Mouse (Mus musculus): Measurements from ENCODE around the gene Anxa2. TPM values are rescaled to one million over a fixed set of nuclear protein-coding genes. Genes with fewer than 3 reads are reported as not detected.
A peak's percentile ranks its signal among the peaks of the same experiment; 100 is the strongest.

Anxa2 gene
- polyA plus RNA-seq, 1 experiment from 2014 or later: 753 TPM

- Histone ChIP-seq H3K9me3 (ENCODE audit: low read length) (no peaks in the 10 kb centered on the region), H3K4me2 (replicated peaks; ENCODE audit: low read depth, low read length) (no peak overlapping the region), H3K4me1 (ENCODE audit: insufficient read depth, low read length) (peaks cover 26% of the 10 kb centered on the region), H3K27ac (ENCODE audit: low read length) (no peak overlapping the region), H3K4me3 (ENCODE audit: low read length) (no peak overlapping the region), H3K27me3 (ENCODE audit: insufficient read depth, low read length) (no peaks in the 10 kb centered on the region), H3K9ac (replicated peaks; ENCODE audit: low read length) (no peak overlapping the region), H3K36me3 (ENCODE audit: insufficient read depth, low read length) (no peaks in the 10 kb centered on the region)
- WGBS: 42% methylated on average over 3 of the region's 3 CpGs
- no peak for ATAC-seq (ENCODE audit: low FRiP score, low TSS enrichment)
These were observed 10.2 kb upstream of the Anxa2 start for GRCm38 (mm10) chr9:69443203-69443602.

DNA sequence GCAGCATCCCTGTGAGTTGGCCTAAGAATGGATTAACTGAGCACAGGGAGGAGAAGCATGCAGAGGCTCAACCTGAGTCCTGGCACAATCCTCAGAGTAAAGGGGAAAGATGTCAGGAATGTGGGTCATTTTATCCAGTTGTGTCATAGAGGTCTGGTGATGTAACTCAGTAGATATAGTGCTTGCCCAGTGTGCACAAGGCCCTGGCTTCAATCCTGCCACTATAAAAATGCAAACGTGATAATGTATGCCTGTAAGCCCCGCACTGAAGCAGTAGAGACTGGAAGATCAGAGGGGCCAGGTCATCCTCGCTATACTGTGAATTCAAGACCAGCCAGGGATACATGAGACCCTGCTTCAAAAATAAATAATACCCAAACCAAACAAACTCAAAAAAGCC, 4.6 kb upstream of the Anxa2 start:
- Histone ChIP-seq H3K27ac (ENCODE audit: low read length) (no peak overlapping the region), H3K4me1 (ENCODE audit: insufficient read depth, low read length) (peaks cover 7% of the 10 kb centered on the region), H3K9ac (replicated peaks; ENCODE audit: low read length) (no peak overlapping the region), H3K4me3 (ENCODE audit: low read length) (no peak overlapping the region), H3K4me2 (replicated peaks; ENCODE audit: low read depth, low read length) (no peak overlapping the region), H3K9me3 (ENCODE audit: low read length) (no peaks in the 10 kb centered on the region), H3K27me3 (ENCODE audit: insufficient read depth, low read length) (no peaks in the 10 kb centered on the region), H3K36me3 (ENCODE audit: insufficient read depth, low read length) (no peaks in the 10 kb centered on the region)
- no peak for ATAC-seq (ENCODE audit: low FRiP score, low TSS enrichment)
- WGBS: 62% methylated on average over 3 of the region's 3 CpGs

GRCm38 (mm10) chr9:69450636-69451035, 2.8 kb upstream of the Anxa2 start:
- no peak overlapping the region for H3K4me3 ChIP-seq (ENCODE audit: low read length)
- WGBS: 81% methylated on average over 9 of the region's 9 CpGs
- peaks cover 20% of the 10 kb centered on the region for H3K4me1 ChIP-seq (ENCODE audit: insufficient read depth, low read length)
- H3K36me3 ChIP-seq (ENCODE audit: insufficient read depth, low read length): no peaks in the 10 kb centered on the region
- no peaks in the 10 kb centered on the region for H3K27me3 ChIP-seq (ENCODE audit: insufficient read depth, low read length)
- H3K9me3 ChIP-seq (ENCODE audit: low read length): no peaks in the 10 kb centered on the region
- no peak for ATAC-seq (ENCODE audit: low FRiP score, low TSS enrichment)
- H3K4me2 ChIP-seq (replicated peaks; ENCODE audit: low read depth, low read length): no peak overlapping the region
- no peak overlapping the region for H3K9ac ChIP-seq (replicated peaks; ENCODE audit: low read length)
- no peak overlapping the region for H3K27ac ChIP-seq (ENCODE audit: low read length)

DNA sequence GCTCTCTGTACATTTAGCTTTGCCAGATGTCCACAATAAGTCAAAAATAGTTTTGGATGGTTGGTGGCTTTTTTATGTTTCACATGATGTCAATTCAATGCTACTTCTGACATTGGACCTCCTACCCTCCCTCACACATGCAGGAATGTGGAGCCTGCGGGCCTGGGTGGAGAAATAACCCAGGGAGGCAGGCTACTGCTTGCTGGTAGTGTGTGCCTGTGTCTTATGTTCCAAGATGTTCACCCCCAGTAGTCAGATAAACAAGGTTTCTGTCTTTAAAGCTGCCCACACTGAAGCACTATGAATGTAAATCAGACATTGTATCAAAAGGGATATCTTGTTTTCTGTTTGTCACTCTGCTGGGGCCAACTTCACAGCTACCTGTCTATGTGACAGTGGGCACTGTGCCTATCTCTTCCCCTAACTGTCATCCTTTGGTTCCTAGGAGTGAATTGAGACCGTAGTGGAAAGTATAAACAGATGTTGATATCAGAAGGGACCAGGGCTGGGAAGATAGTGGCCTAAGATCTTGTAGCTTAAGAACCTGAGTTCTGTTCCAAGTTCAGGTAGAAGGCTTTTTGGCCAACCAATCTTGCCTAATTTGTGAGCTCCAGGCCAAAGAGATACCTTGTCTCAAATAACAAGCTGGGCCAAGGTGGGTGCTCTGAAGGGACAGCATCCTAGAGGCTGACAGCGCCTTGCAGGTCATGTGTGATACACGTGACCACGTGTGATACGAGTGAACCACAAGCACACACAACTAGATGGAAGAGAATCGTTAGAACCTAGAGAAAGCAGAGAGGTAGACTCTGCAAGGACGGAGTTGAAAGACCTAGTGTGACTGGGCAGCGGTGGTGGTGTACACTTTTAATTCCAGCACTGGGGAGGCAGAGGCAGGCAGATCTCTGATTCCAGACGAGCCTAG, 1.3 kb upstream of the Anxa2 start:
- H3K4me3 ChIP-seq (ENCODE audit: low read length): no peak overlapping the region
- H3K27ac ChIP-seq (ENCODE audit: low read length): peak overlapping the region; percentile 95; the same call in 1 of the 2 replicates
- H3K36me3 ChIP-seq (ENCODE audit: insufficient read depth, low read length): no peaks in the 10 kb centered on the region
- no peaks in the 10 kb centered on the region for H3K27me3 ChIP-seq (ENCODE audit: insufficient read depth, low read length)
- H3K9me3 ChIP-seq (ENCODE audit: low read length): no peaks in the 10 kb centered on the region
- no peak overlapping the region for H3K4me2 ChIP-seq (replicated peaks; ENCODE audit: low read depth, low read length)
- no peak overlapping the region for H3K9ac ChIP-seq (replicated peaks; ENCODE audit: low read length)
- H3K4me1 ChIP-seq (ENCODE audit: insufficient read depth, low read length): peaks cover 35% of the 10 kb centered on the region
- ATAC-seq (ENCODE audit: low FRiP score, low TSS enrichment): no peak
- 88% methylated on average over 10 of the region's 10 CpGs for WGBS

GRCm38 (mm10) chr9:69453901-69454666, 664 bp downstream of the Anxa2 start:
- Histone ChIP-seq H3K9me3 (ENCODE audit: low read length) (no peaks in the 10 kb centered on the region), H3K4me1 (ENCODE audit: insufficient read depth, low read length) (peaks cover 54% of the 10 kb centered on the region), H3K4me2 (replicated peaks; ENCODE audit: low read depth, low read length) (peak overlapping the region; percentile 73), H3K27ac (ENCODE audit: low read length) (peak overlapping the region; percentile 95), H3K36me3 (ENCODE audit: insufficient read depth, low read length) (no peaks in the 10 kb centered on the region), H3K9ac (replicated peaks; ENCODE audit: low read length) (peak overlapping the region; percentile 89), H3K27me3 (ENCODE audit: insufficient read depth, low read length) (no peaks in the 10 kb centered on the region), H3K4me3 (ENCODE audit: low read length) (peak overlapping the region; percentile 74)
- WGBS: 6% methylated on average over 32 of the region's 32 CpGs
- ATAC-seq (ENCODE audit: low FRiP score, low TSS enrichment): peak; percentile 32

GRCm38 (mm10) chr9:69454691-69455090, 1.3 kb downstream of the Anxa2 start:
- Histone ChIP-seq H3K4me1 (ENCODE audit: insufficient read depth, low read length) (peaks cover 60% of the 10 kb centered on the region), H3K4me2 (replicated peaks; ENCODE audit: low read depth, low read length) (peak overlapping the region; percentile 73), H3K9ac (replicated peaks; ENCODE audit: low read length) (peak overlapping the region; percentile 89), H3K27me3 (ENCODE audit: insufficient read depth, low read length) (no peaks in the 10 kb centered on the region), H3K9me3 (ENCODE audit: low read length) (no peaks in the 10 kb centered on the region), H3K4me3 (ENCODE audit: low read length) (peak overlapping the region; percentile 74), H3K27ac (ENCODE audit: low read length) (peak overlapping the region; percentile 95), H3K36me3 (ENCODE audit: insufficient read depth, low read length) (no peaks in the 10 kb centered on the region)
- 47% methylated on average over 4 of the region's 4 CpGs for WGBS
- no peak for ATAC-seq (ENCODE audit: low FRiP score, low TSS enrichment)

DNA sequence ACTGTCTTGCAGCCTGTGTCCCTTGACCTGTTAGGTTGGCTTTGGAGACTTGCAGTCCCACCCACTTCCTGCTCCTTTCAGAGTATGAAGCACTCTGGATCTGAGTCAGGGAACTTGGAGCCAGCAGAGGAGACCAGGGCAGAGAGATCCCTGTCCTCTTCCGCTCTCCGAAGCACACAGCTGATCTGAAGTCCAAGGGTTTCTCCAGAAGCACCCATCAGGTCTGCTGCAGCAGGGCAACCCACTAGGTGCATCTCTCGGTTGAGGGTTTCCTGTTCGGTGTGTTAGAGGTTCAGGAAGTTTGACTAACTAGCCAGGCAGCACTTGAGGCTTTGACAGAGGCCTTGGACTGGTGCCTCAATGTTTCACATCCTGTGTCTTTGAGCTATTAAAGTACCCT, 2.0 kb downstream of the Anxa2 start:
- WGBS: 46% methylated on average over 4 of the region's 4 CpGs
- Histone ChIP-seq H3K9me3 (ENCODE audit: low read length) (no peaks in the 10 kb centered on the region), H3K36me3 (ENCODE audit: insufficient read depth, low read length) (no peaks in the 10 kb centered on the region), H3K27me3 (ENCODE audit: insufficient read depth, low read length) (no peaks in the 10 kb centered on the region), H3K27ac (ENCODE audit: low read length) (peak overlapping the region; percentile 95), H3K4me3 (ENCODE audit: low read length) (peak overlapping the region; percentile 74), H3K4me2 (replicated peaks; ENCODE audit: low read depth, low read length) (peak overlapping the region; percentile 73), H3K4me1 (ENCODE audit: insufficient read depth, low read length) (peaks cover 66% of the 10 kb centered on the region), H3K9ac (replicated peaks; ENCODE audit: low read length) (peak overlapping the region; percentile 58)
- peak; percentile 31; the same call in 1 of the 2 replicates for ATAC-seq (ENCODE audit: low FRiP score, low TSS enrichment)

DNA sequence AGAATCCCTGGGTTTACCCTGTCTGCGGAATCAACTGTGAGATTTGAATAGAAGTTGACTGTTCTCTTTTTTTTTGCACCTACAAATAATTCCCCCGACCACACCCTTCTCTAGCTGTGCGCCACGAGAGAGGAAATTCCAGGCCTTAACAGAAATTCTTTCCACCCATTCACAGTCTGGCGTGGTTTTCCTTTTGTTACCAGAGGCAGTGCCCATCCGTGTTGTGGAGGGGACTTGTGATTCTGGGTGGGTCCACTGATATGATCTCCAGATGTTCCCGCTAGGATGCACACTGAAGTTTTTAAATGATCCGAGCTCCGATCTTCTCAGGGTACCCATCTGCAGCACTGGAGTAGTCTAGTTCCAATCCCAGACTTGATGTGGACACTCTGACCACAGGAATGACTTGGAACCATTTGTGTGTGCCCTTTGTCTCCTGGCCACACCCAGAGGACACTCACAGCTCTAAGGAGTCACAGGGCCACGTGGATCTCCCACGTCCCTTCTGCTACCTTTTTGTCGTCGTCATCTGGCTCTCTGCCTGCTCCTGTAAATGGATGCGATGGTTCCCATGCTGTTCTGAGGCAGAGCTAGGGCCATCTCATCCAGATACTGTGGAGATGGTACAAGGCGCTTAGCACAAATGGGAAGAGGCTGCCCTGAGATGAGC, 3.1 kb downstream of the Anxa2 start:
- Histone ChIP-seq H3K27me3 (ENCODE audit: insufficient read depth, low read length) (no peaks in the 10 kb centered on the region), H3K27ac (ENCODE audit: low read length) (peak overlapping the region; percentile 87), H3K4me2 (replicated peaks; ENCODE audit: low read depth, low read length) (peak overlapping the region; percentile 73), H3K9me3 (ENCODE audit: low read length) (no peaks in the 10 kb centered on the region), H3K4me1 (ENCODE audit: insufficient read depth, low read length) (peaks cover 66% of the 10 kb centered on the region), H3K4me3 (ENCODE audit: low read length) (no peak overlapping the region), H3K36me3 (ENCODE audit: insufficient read depth, low read length) (no peaks in the 10 kb centered on the region), H3K9ac (replicated peaks; ENCODE audit: low read length) (0 out of 2 replicates have a peak overlapping the region, but pooled peaks have one; percentile 13)
- ATAC-seq (ENCODE audit: low FRiP score, low TSS enrichment): no peak
- 73% methylated on average over 15 of the region's 15 CpGs for WGBS

DNA sequence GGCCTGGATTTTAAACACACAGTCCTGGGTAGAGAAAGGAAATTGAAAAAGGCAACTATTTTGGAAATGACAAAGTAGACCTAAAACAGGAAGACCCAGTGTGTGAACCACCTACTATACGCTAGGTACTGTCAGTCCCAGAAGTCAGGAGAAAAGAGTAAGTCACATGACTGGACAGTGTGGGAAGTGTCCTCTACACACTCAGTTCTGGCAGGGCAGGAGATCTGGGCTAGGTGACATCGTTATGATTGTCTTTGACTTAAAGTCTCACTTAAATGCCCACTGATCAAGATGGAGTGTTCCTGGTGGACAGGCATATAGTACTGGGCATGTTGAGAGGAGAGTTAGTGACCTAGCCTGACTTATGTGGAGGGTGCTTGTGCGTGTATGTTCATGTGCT, 3.7 kb downstream of the Anxa2 start:
- H3K36me3 ChIP-seq (ENCODE audit: insufficient read depth, low read length): no peaks in the 10 kb centered on the region
- H3K9me3 ChIP-seq (ENCODE audit: low read length): no peaks in the 10 kb centered on the region
- peaks cover 66% of the 10 kb centered on the region for H3K4me1 ChIP-seq (ENCODE audit: insufficient read depth, low read length)
- no peak overlapping the region for H3K4me3 ChIP-seq (ENCODE audit: low read length)
- H3K9ac ChIP-seq (replicated peaks; ENCODE audit: low read length): no peak overlapping the region
- H3K27ac ChIP-seq (ENCODE audit: low read length): peak overlapping the region; percentile 87
- H3K27me3 ChIP-seq (ENCODE audit: insufficient read depth, low read length): no peaks in the 10 kb centered on the region
- H3K4me2 ChIP-seq (replicated peaks; ENCODE audit: low read depth, low read length): peak overlapping the region; percentile 26
- 86% methylated on average over 3 of the region's 3 CpGs for WGBS
- no peak for ATAC-seq (ENCODE audit: low FRiP score, low TSS enrichment)
